Comparison of ENCODE assay signal across 8 mouse cellular contexts in the genomic region with DNA sequence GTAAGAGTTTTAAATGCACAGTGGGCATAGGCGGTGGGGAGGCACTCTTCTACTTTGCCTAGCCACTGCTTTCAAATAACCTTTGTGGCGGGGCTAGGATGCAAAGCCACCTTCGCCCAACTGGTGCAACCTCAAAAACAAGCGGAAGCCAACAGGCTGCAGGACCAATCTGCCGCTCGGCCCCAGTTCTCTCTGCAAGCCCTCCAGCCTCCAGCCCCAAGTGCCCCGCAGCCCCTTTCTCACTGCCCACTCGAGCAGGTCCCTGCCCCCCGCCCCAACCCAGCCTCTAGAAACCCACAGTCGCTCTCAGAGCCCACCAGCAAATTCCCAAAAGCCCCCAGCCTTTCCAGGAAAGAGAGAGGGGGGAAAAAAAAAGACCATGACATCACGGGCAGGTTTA.
DNase-seq lines count a peak whose midpoint lies in the region; TF ChIP-seq lines count a peak whose summit lies in the region.

No protein-coding gene starts in this region.

- H3K27ac ChIP-seq in small intestine, adult 2 months (ENCODE audit: insufficient read depth, low read depth, low read length): peak overlapping the region; percentile 84

- no peak for TF ChIP-seq CTCF in small intestine, adult 2 months (IDR thresholded peaks at IDR 0.05; ENCODE audit: extremely low read depth, insufficient read length, insufficient replicate concordance, low read depth, low read length)

- WGBS in small intestine, adult 2 months: 9% methylated on average over 11 of the region's 11 CpGs

- H3K4me3 ChIP-seq in small intestine, adult 2 months (ENCODE audit: low read depth, low read length): peak overlapping the region; percentile 63

- no peaks in the 10 kb centered on the region for H3K36me3 ChIP-seq in small intestine, adult 2 months (ENCODE audit: control insufficient read depth, insufficient read depth, low read length)

- intact Hi-C loops in gastrocnemius, postnatal 14 days (cut with DNase I; ENCODE audit: low total_unique reads): loop anchor here (10.0 kb wide), 1 partner anchor 264 kb away; no protein-coding TSS in a partner anchor

- TF ChIP-seq POLR2A in small intestine, adult 2 months (IDR thresholded peaks at IDR 0.05; ENCODE audit: low read depth, low read length): no peak

- peak; percentile 35 for DNase-seq in right cerebral cortex, postnatal 14 days
- no peak for DNase-seq in right cerebral cortex, adult 2 months (ENCODE audit: low spot score in 2 of 2)
- peak; percentile 26 to 40 for DNase-seq in cerebellum, adult 18-20 months
- DNase-seq in gastrocnemius, postnatal 14 days: peak; percentile 38
- DNase-seq in kidney, adult 8-10 months: peak; percentile 31 to 49
- peak; percentile 51 for DNase-seq in lung, postnatal 10 days
- no peak for DNase-seq in frontal cortex, postnatal 10 days (ENCODE audit: low spot score in 2 of 2)

- H3K4me1 ChIP-seq in small intestine, adult 2 months (ENCODE audit: control insufficient read depth, insufficient read depth, insufficient read length, low read length): peaks cover 8% of the 10 kb centered on the region

- H3K27me3 ChIP-seq in small intestine, adult 2 months (ENCODE audit: control insufficient read depth, insufficient read depth, low read length): no peaks in the 10 kb centered on the region

Comparison
In these comparisons a context has a peak if more than half of its experiments do, and no peak if none do; other contexts are left out.
1. DNase-seq: peak in right cerebral cortex, postnatal 14 days (single experiment), cerebellum, adult 18-20 months (2 of 2), gastrocnemius, postnatal 14 days (single experiment), kidney, adult 8-10 months (2 of 2) and lung, postnatal 10 days (single experiment); none in right cerebral cortex, adult 2 months (0 of 2) and frontal cortex, postnatal 10 days (0 of 2).